Mouse (Mus musculus) kidney, postnatal 36 days (tissue): ENCODE results near the gene Gemin5.
"Not testable (repeated sequence)": the region's sequence is repeated elsewhere in the genome, so short reads cannot be mapped to it uniquely, and the experiment has no call there.

ENCODE experiments used
- DNase-seq, 2 experiments: peaks; one replicate each; pipeline ENCODE4 v3.0.0; 2021 to 2022; ENCODE audit warnings: mixed read lengths in 2 of 2

Gene Gemin5

DNA sequence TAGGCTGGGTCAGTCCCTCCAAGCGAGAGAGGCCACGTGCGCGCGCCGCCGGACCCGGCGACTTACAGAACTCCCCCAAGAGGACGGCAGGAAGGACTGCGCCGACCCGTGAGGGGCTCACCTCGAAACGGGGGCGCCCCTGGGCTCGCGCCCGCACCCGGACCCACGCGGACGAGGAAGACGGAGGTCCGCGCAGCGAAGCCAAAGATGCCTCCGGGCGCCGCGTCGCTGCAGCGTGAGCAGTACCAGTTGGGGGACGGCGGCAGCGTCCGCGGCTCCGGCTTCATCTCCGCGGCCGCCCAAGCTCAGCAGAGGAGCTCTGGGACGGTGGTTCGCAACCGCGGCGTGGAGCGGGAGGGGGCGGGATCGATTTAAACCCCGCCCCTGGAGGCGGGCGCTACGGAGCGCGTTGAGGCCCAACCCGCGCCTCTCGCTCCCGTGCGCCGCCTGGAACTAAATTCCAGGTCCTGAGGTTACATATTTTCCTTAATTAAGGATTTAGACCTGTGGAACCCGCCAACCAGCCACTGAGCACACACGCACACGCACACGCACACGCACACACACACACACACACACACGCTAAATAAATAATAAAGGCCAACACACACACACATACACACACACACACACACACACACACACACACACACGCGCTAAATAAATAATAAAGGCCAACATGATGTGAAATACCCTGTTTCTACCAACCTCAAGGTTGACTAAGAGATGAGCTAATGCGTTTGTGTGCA, at the start of gene Gemin5:
Gene Gemin5, minus strand, starts transcription at position 373 of the 749 bp plus-strand sequence.
- DNase-seq, result peak; percentile 80 to 91

DNA sequence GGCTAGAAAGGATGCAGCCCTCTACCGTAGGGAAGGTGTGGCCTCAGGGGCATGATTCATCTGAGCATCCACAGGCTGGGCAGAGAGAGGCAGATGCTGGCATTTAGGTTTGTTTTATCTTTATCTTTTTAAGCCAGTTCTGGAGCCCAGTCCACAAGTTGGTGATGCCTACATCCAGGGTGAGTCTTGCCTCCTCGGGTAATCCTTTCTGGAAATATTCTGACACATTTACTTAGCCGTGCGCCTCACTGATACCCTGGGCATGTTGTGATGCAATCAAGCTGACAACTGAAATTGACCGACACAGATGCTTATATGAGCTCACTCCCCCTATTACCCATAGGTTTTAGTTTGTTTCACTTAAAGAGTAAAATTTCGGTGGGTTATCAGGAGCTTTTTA, 48.5 kb upstream of the Gemin5 start:
- no peak for DNase-seq

DNA sequence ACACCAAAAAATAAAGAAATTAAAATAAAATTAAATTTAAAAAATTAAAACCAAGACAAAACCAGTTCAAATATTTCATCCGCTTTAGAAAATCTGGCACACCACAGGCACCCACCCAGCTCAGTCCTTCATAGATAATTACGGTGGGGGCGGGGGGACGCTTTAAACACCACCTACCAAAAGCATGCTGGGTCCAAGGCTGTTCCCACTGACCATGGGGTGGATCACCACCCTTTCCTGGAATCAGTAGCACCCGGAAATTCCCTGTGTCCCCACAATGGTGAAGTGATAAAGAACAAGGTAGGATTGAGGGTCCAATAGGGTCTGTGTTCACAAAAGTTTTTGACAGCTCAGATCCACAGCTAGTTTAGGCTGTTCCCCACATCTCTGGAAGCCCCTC, 47.5 kb upstream of the Gemin5 start:
- peak in 1 of 2 experiments; percentile 16 for DNase-seq

DNA sequence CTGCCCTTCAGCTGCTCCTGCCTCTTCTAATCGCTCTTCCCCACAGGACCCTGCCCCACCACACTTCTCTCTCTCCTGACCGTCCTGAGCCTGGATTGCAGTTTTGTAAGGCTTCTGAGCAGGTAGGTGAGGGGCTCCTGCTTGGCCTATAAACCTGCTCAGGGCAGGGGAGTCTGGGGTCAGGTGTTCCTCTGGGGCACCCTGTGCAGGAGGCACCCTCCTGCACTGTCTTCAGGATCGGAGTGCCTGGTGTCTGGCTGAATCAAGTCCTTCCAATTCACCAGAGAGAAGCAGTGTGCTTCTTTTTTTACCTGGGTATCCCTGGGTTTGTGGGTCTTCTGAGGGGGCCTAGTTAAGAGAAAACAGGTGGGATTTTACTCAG, 46.7 kb upstream of the Gemin5 start:
- not testable (repeated sequence) for DNase-seq

DNA sequence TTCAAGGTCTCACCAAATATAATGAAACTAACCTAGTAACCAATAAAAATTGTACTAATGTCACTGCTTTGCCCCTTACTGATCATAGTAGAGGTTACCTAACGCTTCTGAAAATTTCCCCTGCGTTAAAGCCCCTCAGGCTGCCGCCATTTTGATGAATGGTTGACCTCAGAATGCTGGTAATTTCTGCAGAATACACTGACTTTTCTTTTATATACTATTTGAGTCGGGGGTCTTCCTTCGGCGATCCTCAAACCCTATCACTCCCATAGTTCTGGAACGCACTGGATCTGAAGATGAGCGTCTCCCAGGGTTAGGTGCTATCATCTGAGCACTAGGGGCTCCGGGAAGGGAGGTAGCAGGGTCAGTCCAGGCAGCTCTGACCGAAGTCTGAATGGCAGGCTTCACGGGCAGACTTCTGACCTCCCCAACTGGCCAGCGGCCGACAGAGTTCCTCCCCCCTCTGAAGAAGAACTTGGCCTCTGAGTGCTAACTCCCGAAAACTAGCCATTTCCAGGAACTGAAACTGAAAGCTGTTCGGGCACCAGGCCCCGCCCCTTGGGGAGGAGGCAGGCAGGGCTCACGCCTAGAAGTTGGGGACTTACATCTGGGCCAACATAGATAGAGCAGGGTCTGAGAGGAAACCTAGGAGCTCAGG, 46.2 kb upstream of the Gemin5 start:
- peak; percentile 95 to 96 for DNase-seq

DNA sequence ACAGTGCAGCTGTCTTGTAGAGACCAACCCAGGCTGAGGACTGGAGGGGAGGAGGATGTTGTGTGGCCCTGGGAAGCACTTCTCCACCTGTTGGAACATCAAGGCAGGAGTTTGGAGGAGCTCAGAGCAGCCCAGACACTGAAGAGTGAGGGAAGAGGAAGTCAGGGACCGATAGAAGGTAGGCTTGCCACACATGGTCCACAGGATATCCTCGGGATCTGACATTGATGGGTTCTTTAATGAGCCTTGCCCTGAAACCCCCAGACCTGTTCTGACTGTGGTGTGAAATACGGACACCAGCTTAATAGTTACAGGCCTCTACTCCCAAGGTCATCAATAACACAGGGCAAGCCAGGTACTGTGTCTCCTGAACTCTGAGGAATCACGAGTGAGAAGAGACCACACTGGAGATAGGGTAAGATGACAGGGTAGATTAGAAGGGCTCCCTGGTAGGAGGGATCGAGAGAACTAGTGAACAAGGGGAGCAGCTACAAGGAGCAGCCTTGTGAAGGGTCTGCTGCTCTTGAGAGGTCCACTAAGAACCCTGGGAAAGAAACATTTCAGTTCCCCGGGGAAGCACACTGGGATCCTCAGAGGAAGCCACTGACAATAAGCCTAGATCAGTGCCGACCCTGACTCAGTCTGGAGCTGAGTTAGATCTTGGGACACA, 45.5 kb upstream of the Gemin5 start:
- DNase-seq, result no peak

DNA sequence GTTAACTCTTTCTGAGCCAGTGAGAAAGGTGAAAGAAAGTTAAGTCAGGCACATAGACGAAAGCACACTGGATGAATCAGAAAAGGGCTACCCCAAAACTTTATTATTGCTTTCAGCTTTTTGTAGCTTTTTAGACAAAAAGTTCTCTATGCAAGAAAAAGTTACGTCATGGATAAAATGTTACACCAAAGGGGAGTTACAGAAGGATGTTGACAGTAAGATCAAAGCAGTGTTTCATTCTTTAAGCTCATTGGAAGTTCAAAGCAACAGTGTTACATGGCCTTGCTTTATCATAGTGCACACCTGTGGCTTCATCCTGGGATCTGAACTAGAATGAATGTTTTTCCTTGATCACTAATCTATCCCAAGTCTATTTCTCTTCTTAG, 43.3 kb upstream of the Gemin5 start:
- DNase-seq, result no peak

DNA sequence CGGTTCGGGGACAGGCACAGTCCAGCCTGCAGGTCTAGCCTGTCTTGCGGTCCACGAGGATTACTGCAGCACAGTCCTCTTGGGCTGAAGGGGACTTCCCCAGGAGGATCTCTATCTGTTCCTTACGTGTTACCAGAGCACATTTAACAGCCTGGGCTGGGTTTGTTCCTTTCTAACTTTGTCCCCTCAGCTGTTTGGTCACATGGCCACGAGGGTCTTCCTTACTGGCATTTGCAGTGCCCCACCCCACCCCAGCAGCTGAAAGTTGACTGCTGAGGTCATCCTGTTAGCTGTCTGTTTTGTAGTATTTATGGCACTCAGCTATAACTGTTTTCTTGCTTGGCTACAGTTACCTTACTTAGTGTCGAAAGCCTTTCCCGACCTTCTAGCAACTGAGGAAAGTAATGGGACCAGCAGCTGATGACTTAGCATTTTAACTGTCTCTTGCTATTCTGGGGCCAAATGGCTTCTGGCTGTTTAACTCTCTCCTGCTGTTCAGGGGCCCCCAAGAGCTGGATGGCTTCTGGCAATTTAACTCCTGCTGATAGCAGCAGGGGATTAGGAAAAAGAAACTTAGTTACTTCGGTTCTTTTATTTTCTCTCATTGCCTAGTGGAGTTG, 42.8 kb upstream of the Gemin5 start:
- DNase-seq, result no peak

DNA sequence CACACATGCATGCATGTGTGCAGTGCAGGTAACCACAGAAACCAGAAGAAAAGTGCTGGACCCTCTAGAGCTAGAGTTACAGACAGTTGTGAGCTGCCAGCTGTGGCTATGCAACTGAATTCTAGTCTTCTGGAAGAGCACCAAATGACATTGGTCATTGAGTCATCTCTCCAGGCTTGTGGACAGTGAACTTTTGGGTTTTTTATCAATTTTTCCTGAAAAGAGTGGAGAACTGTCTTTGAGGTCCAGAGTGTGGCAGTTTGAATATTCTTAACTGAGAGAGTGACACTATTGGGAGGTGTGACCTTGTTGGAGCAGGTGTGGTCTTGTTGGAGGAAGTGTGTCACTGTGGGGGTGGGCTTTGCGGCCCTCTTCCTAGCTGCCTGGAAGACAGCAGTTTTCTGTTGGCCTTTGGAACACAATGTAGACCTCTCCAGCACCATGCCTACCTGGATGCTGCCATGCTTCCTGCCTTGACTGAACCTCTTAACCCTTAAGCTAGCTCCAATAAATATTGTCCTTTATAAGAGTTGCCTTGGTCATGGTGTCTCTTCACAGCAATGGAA, 42.1 kb upstream of the Gemin5 start:
- DNase-seq, result no peak

DNA sequence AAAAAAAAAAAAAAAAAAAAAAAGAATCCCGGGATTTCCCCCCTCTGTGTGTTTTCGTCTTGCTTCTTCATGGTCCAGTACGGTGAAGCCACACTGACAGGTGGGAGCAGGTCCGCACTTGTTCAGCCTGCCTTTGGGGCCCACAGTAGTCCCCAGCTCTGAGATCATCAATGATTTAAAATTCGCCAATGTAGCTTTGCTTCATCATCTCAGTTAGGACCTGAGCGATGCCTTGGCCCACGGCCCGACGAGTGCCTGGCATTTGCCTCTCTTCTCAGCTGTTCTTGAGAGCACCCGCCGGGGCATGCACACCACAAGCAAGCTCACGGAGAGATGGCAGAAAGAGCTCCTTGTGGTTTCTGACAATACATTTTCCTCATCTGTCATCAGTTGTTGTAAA, 32.7 kb upstream of the Gemin5 start:
- no peak for DNase-seq

DNA sequence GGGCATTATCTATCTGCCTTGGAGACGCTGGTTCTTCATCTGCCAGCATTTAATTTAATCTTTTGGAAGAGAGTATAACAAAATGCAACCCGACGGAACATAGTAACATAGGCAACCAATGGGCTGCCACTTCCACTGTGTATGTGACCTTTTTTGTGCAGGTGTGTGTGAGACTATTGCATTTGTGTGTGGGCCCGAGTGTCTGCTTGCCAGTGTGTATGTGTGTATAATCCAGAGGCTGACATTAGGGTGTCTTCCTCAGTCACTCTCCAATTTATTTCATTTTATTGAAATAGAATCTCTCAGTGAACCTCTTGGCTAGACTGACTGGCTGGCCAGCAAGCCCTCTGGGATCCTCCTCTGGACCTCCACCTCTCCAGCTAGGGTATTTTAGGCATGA, 31.9 kb upstream of the Gemin5 start:
- no peak for DNase-seq

DNA sequence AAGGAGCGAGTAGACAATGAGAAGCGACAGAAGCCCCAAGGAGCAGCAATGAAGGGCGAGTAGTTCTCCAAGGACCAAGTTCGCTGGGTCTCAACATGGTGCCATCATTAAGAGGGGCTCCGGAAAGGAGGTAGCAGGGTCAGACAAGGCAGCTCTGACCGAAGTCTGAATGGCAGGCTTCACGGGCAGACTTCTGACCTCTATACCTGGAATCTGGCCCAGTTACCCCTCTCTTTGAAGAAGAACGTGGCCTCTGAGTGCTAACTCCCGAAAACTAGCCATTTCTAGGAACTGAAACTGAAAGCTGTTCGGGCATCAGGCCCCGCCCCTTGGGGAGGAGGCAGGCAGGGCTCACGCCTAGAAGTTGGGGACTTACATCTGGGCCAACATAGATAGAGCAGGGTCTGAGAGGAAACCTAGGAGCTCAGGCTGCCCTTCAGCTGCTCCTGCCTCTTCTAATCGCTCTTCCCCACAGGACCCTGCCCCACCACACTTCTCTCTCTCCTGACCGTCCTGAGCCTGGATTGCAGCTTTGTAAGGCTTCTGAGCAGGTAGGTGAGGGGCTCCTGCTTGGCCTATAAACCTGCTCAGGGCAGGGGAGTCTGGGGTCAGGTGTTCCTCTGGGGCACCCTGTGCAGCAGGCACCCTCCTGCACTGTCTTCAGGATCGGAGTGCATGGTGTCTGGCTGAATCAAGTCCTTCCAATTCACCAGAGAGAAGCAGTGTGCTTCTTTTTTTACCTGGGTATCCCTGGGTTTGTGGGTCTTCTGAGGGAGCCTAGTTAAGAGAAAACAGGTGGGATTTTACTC, 31.1 kb upstream of the Gemin5 start, which contains the start of the genes Igtp and Irgm2:
Gene Igtp, plus strand, starts transcription at position 328 of the 809 bp plus-strand sequence.
Gene Irgm2, plus strand, starts transcription at position 390 of the 809 bp plus-strand sequence.
- peak; percentile 87 to 93 for DNase-seq

DNA sequence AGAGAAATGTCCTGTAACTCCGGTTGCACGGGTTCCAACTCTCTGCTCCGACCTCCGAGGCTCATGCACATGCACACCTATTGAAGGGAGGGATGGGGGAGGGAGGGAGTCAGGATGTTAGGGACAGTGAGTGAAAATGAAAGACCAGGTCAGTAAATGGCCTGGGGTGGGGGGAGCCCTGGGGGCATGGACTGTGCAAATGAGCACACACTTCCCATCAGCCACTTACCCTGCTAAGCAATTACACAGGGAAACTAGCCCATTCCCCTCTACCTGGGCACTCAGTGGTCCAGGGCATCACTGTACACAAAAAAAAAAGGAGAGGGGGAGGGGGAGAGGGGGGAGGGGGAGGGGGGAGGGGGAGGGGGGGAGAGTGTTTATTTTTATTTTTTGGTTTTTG, 30.3 kb upstream of the Gemin5 start:
- no peak for DNase-seq

DNA sequence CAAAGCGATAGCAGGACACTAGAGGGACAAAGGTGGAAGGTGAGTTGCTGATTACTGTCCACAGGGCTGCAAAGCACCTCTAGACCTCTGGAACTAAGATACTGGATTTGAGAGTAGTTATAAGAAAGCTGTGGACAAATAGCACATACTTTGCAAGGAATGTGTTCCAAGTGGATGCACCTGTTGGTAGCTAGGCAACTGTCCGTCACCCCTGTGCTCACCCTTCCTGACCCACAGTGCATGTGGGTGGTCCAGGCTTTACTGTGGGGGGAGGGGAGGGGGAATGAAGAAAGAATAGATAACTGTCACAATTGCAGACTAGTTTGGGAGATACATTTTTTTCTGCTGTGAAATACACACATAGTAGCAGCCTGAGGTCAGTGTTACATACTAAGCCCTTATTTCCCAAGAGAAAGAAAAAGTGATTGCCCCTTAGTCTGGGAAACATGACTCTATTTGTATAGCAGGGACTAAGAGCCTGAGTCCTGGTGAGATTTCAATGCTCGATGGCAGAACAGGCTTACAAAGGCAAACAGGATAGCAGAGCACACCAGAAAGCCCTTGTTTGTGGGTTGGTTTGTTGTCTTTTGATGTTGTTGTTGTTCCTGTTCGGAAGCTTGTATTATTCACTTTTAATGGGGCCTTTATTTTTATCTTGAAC, 25.7 kb upstream of the Gemin5 start:
- no peak for DNase-seq

DNA sequence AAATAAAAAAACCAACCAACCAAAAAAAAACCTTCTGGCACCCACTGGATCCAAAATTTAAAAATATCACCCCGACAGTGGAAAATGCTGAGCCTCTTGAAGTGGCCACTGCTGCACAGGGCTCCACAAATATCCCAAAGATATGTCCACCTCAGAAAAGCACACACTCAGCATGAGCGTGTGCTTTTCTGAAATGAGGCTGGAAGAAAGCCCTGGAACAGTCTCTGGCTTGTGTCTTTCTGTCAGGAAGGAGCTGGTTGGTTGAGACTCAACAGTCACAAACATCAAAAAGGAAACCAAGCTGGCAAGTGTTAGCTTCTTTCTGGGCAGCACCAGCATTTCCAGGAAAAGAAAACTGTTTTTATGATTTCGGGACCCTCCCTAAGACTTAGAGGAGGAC, 25.0 kb upstream of the Gemin5 start:
- no peak for DNase-seq

DNA sequence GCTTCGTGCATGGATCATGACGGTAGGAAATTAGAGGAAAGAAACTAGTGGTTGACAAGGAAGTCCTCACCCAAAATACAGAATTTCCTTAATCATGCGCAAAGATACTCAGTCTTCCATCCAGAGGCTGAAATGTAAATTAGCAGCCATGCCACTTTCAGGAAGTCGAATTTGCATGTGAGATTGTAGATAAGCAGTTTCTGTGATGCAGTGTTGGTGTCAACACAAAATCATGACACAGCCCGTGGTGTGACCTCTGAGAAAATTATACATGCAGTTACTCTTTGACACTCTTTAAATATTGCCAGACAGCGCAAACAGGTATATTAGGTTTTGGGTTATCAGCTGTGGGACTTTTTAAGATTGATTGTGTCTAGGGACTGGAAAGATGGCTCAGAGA, 21.3 kb upstream of the Gemin5 start:
- no peak for DNase-seq

DNA sequence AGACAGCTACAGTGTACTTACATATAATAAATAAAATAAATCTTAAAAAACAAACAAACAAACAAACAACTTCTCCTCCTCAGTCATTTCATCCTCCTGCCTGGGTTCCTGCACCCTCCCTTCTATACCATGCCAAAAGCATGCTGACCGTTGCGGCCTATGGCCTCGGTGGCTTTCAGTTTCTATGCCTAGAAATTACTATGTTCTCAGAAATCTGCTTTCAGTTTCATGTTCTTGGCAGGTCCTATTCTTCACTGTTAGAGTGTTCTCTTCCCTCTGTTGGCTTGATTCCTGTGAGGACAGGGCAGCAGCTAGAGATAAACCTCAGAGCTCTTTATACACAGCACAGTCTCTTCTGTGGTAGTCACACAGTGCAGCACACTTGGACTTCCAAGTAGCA, 15.2 kb upstream of the Gemin5 start:
- DNase-seq, result no peak

DNA sequence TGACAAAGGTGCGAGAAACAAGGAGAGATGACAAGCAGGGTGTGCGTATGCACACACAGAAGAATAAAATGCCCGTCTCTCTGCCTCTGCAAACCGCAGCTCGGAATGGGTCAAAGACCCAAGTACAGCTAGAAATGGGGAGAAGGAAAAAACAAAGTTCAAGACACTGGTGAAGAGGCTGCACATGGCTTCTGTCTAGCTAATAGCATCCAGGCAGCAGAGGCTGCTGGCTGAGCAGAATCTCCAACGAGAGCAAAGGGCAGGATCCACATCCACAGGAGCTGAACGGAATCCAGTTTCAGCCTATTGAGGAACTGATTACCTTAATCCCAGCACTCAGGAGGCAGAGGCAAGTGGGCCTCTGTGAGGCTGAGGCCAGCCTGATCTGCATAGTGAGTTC, 12.4 kb upstream of the Gemin5 start:
- peak; percentile 54 to 67 for DNase-seq

DNA sequence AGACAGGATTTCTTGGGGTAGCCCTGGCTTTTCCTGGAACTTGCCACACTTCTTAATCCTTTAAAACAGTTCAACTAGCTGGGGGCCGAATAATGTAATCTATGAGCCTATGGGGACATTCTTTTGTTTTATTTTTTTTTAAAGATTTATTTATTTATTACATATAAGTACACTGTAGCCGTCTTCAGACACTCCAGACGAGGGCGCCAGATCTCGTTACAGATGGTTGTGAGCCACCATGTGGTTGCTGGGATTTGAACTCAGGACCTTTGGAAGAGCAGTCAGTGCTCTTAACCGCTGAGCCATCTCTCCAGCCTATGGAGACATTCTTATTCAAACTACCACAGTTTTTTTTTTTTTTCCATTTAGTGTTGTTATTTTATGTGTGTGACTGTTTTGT, 11.6 kb upstream of the Gemin5 start:
- peak in 1 of 2 experiments; percentile 30 for DNase-seq

DNA sequence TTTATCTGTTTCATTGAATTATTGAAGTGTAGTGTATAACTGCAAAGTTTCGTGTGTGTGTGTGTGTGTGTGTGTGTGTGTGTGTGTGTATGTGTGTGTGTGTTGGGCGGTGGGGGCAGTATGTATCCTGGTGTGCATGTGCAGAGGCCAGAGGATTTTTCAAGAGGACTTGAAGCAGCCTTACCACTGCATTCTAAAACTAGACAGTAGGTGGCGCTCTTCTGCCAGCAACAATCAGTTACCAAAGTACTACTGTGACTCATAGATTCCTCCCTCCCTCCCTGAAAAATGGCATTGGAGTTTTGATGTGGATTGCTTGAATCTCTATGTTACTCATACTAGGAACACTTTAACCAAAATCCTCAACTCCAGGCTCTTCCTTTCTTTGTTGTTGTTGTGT, 11.2 kb upstream of the Gemin5 start:
- peak; percentile 85 to 87 for DNase-seq

DNA sequence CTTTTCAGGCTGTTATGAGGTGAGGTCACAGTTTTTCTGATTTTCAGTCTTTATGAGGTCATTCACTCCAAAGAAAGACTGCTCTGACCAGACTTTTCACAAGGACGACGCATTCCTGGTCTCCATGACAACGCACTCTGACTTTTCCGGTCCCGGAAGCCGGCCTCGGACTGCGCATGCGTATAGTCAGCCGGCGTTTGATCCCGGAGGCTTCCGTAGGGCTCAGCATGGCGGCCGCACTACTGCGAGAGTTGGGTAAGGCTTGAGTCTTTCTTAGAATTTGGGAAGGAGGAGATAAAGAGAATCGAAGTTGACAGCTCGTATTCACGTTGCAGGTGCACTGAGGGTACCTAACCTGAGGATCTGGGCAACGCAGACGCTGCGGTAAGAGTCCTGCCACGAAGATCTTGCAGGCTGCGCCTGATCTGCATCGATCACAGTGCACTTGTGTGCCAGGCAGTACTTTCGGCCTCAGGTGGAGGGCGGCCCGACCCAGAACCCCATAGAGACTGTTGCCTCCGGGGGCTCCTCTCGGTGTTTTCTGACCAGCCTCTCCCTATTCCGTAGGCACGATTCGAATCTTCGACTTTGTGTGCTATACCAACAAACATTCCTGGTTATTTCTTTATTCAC, 3.2 kb upstream of the Gemin5 start, which contains the start of gene Mrpl22:
Gene Mrpl22, plus strand, starts transcription at position 203 of the 633 bp plus-strand sequence.
- DNase-seq, result peak; percentile 98 to 99
